Mouse (Mus musculus) kidney, adult 11 months (tissue): ENCODE data around the gene Ndufc2.

Experiments
- DNase-seq: peaks from one replicate; pipeline ENCODE4 v3.0.0; 2022

The Ndufc2 gene

DNA sequence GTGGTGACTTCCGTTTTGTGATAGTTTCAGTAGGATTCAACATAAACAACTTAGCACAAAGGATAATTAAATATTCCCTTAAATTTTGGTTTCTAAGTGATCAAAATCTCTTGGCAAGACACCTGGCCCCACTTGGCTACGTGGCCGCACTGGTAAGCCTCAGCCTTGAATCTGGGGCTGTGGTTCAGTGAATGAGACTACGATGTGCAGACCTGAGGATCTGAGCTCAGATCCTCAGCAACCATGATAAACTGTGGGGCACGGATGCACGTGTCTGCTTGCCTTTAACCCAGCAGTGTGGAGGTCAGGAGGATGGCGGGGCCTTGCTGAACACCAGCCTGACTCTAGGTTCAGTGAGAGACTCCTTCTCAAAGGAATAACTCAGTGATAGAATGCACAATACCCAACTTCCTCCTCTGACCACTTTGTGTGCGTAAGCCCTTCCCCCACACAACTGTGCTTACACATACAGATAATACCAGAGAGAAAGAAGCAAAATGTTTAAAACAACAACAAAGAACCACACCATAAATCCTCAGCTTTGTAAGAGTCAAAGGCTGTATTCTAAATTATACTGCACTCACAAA, 12.1 kb upstream of the Ndufc2 start:
- DNase-seq = no peak

DNA sequence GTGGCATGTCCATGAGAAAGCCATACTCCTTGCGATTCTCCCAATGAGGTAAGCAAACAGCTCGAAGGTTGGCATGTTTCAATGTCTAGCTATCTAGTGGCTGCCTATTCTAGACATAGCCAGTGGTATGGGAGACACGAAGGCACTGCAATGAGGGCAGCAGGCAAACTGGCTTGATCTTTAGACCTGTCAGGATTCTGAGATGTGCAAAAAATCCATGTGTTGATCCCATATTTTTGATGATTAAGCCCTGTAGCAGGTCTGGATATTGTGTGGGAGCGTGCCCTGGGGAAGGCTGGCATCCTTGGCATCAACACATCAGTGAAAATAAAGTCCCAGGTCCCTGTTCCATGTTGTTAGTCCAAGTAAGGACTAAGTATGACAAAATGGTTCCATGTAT, 11.3 kb upstream of the Ndufc2 start:
- DNase-seq = no peak

DNA sequence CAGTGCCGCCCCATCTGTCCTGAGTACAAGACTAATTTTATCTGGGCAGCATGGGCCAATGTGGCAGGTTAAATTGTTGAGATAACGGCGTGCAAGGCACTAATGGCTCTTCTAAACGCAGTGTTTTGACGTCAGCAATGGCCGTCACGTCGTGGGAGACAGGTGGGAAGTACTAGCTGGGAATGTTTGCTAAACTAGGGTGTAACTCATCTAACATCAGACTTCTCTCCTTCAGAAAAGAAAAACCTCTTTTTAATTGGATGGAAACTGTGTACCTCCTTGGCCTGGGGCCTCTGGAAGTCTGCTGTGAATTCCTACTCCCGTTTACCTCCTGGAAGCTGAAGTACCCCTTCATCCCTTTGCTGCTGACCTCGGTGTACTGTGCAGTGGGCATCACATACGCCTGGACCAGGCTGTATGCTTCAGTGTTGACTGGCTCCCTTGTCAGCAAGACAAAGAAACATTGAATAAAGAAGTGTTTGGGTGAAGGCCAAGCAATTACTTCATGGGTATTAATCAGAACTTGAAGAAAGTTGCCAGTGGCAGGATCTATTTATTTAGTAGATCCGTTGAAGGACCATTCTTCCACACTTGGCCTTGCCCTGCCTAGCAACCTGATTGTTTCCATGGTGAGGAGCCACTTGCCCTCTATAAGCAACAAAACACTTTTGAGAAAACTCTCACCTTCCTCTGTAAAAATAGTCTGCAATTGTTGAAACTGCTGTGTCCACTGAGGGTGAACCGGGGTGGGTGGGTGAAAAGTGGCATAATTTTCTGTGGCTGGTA, 8.3 kb upstream of the Ndufc2 start:
- DNase-seq = no peak

DNA sequence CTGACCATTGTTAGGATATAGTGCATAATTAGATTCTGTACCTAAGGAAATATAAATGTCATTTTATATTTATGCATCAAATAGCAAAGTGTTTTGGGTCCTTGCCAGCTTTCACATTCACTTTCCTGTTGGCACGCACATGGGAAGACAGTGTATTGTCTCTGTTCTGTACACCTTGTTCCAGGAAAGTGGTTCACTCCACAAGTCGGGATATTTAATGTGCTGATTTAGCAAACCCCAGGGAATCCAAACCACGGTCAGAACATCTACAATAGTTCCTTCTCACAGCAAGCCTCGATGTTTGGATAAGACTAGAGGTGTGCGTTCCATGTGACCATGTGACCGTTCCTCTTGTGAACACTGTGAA, 7.7 kb upstream of the Ndufc2 start:
- DNase-seq = no peak

DNA sequence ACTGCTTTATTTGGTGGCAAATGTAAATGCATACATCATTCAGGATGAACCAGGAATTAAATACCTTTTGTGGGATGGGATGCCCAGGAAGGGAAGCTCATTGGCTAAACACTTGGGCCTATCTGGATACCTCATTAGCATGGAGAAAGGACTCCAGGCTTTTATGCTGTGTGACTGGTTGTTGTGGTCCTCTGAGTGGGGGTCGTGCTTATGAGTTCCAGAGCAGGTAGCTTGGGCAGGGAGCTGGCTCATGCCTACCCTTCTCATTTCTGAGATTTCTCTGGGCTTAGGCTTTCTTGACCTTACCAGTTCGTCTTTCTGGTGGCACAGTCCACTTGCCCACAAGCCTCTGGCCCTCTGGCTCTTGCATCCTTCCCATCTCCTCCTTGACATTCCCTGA, 5.4 kb upstream of the Ndufc2 start:
- DNase-seq = no peak

DNA sequence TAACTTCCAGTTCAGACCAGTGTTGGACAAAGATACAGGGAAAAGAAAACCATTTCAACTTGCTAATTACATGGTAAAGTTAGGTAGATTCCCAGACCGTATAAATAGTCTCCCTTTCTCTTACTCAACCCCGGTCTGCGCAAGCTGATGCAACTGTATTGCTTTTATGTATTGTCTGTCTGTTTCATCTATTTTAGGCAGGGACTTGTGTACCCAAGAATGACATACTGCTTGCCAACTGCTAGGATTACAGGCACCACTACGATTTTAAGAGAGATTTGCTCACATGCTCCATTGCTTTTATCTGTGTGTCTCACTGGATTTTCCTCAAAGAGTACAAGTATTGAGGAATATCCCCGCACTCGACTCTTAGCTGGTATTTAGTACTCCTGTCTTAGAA, 860 bp upstream of the Ndufc2 start:
- no peak for DNase-seq

DNA sequence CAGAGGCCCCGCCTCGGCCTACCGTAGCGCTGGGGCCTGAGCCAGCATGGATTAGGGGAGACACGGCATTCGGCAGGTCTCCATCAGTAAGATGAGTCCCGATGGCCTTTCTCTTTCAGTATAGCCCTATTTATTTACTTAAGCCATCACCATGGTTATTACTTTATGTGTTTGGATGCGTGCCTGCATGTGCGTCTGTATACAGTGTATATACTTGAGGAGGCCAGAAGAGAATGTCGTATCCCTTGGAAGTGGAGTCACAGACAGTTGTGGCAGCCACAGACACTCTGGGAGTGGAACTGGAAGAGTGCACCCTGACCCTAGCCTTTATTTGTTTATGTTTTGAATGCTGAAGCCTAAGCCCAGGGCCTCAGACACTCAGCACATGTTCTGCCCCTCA, 7.3 kb downstream of the Ndufc2 start:
- no peak for DNase-seq

DNA sequence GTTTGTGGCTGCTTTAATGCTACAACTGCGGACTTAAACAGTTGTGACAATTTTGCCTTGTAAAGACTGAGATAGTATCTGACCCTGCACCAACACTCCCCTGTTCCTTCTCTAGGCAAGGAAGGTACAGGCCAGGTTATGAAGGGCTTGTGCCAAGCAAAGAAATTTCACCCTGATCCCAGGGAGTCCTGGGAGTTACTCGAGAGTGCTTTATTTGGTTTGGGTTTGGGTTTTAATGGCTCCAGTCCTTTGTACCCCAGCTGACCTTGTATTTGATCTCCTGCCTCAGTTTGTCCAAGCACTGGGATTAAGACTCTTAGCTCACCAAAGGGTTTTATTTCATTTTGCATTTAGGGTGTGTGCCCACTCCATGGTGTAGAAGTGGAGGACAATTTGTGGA, 11.3 kb downstream of the Ndufc2 start:
- DNase-seq = no peak

DNA sequence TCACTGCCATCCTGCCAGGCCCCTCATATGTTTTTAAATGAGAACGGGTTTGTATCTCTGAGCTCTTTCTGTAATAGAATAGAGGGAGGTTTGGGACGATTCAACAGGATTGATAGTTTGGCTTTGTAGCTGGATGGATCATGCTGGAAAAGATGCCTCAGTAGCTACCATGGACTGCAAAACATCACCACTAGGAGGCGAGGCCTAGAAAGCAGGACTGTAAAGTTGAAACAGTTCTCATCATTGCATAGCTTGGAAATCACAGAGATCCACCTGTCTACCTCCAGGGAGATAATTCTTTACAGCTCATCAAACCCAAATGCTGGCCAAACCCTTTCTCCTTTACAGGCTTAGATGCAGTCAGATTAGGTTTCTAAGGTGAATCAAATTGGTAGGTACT, 11.8 kb downstream of the Ndufc2 start:
- no peak for DNase-seq

DNA sequence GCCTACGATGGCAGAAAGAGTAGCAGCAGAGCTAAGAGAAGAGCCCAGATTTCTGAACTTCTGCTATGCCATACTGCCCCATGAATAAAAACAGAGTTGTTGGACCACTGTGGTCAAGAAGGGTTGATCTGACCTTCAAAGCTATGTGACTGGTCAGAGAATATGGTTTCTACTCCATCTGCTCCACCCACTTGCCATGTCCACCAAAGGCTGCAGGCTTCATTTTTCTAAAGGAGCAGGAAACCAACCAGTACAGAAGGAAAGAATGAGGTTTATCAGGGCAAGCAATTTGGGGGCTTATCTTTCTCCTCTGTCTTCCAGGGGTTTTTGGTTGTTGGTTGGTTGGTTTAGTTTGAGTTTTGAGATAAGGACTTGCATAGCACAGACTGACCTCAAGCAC, 14.2 kb downstream of the Ndufc2 start:
- DNase-seq = no peak

DNA sequence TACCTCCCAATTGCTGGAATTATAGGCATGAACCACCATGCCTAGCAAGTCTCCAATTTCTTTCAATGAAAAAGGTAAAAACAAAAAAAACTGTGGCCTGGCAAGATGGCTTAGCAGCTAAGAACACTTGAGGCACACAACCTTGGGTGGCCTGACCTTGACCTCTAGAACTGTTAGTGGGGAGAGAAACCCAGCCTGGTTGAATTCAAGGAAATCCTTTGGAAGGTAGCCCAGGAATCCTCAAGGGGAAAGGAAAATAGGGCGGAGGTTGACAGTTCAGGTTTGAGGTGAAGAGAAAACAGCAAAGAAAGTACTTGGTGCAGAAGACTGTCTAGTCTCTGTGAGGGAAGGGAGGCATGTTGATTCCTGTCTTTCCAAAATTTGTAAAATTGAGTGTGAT, 14.6 kb downstream of the Ndufc2 start:
- peak; percentile 51 for DNase-seq

DNA sequence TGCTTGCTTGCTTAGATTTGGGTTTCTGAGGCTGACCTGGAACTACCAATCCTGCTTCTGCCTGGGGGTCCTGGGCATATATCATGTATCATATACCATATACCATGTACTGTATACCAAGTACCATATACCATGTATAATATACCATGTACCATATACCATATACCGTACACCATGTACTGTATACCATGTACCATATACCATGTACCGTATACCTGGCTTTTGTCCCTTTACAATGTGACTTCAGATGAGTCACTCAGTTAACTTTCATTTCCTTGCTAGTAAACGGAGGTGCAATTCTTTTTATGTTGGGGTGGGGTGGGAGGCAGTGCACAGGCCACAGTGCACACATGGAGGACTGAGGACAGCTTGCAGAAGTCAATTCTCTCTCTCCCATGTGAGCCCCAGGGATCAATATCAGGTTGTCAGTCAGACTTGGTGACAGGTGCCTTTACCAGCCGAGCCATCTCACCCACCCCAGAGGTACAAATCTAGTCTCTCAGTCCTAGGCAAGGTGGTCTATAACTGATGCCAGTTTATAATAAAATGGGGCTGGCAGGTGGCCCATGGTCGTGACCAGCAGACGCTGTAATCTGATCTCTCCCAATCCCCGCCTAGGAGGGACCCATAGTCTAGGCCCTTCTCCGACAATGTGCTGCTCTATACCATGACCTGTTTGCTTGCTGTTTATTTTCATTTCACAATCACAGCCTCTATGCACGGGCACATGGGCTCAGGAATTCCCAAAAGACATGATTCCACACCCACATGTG, 15.3 kb downstream of the Ndufc2 start:
- no peak for DNase-seq

DNA sequence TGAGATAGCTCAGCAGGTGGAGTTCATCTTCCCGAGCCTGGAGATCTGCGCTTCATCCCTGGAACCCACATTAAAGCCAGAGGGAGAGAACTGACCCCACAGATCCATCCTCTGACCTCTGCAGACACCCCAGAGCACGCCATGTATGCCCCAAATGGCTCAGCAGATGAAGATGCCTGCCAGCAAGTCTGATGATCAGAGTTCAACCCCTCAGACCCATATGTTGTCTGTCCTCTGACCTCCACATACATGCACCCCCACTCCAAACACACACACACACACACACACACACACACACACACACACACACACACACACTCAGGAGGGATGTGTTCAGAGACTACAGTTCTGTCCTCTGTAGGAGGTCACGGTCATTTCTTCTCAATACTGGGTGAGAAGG, 16.7 kb downstream of the Ndufc2 start:
- no peak for DNase-seq

DNA sequence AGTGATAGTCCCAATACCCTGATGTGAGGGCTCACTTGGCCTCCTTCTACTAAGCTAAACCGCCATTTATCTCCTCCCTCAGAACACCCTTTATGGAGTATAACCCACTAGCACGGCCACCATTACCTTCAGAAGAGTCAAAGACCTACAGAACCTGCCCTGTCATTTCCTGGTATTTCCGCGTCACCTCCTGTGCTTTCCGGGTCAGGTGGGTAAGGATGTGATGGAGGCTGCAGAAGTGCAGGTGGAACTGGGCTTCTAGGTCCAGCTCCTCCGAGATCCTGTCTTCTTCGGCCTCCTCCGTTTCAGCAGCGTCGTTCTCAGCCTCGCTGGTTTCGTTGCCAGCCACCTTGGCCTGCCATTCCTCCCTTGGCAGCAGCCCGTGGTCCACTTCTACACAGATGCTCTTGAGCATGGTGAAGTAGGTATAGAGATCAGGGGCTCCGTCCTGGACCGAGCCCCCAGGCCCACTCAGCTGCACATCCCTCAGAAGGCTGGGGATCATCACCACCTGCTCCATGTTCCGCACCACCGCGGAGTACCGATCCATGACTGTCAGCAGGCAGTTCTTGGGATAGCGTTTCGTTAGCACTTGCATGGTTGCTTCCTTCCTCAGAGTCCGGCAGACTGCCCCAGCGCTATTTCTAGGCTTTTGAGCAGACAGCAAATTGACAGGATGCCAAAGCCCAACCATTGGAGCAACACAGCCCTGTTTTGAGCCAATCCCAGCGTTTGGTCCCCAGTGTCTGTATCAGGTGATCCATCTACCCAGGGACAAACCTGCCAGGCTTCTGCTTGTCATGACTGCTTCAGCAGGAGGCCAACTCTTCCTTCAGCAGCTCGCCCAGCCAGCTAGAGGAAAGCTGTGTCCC, 17.3 kb downstream of the Ndufc2 start, which contains the start of gene Thrsp:
Gene Thrsp (minus strand): TSS at position 825 of the 872 bp plus-strand sequence.
- peak; percentile 85 for DNase-seq

DNA sequence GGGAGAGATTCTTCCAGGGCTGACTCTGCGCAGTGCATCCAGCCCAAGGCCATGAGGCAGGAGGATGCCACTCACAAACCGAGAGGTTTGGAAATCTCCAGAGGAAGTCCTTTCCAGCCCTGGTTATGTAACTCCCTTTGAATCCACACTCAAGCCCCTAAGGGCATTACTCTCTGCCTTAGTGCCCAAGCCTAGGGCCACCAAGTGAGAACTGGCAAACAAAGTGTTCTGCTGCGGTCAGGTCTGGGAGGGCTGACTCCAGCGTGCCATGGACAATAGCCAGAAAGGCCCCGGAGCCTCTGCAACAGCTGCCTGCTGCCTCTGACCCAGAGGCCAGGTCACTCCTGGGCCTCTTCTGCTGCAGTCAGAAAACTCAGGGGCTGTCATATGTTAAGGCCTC, 18.9 kb downstream of the Ndufc2 start:
- DNase-seq = peak; percentile 37

DNA sequence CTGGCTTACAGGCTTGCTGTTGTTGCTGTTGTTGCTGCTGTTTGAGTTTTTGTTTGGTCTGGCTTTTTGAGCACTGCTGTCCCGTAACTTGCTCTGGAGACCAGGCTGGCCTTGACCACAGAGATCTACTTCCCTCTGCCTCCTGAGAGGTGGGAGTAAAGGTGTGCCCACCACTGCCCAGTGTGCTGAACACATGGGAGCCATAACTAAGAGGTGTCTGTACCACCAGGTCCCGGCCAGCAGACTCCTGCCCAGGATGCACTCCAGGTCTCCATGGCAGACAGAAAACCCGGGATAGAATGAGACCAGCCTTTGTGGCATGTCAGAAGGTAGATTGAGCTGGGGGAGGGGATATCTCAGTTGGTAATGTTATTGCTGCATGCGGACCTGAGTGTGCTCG, 19.4 kb downstream of the Ndufc2 start:
- no peak for DNase-seq

DNA sequence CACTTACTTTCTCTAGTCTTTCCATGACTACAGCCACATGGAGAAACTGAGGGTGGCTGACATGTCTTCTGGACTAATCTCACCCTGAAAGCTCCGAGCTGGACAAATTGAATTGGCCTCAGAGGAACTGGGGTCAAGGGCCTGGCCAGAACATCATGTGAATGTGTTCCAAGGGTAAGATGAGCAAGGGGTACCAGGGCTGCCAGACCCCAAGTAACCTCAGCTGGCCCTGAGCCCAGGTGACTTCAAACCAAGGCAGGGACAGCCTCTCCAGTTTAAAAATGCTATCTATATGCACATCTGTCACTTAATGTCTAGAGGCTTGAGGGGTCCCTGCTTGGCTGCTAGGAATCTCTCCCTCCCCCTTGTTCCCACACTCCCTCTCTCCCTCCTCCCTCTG, 20.6 kb downstream of the Ndufc2 start:
- no peak for DNase-seq

DNA sequence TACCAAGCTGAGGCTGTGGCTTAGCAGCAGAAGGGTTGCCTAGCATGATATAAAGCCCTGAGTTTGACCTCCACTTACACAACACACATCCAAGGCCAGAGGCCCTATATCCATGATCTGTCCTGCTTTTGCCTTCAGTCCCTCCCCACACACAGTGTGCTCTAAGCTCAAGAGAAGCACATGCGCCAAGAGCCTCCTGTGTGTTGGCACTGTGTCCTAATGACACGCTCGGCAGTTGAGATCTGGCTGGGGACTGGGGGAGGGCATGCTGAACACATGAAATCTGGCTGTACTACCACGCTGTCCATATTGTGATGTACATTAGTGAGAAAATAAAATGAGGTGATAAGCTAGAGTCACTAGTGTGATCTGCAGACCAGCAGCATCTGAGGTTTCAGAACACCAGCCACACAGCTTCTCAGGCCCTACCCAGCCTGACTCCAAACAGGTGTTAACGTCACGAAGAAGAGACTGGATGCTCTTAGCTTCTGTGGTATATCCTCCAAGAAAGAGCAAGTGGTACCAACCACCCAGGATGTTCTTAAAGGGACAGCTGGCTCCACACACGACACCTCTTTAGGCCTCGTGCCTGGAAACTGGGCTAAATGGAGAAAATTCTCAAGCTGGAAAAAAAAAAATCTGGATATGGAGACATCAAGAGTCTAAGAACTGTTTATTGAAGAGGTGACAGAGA, 21.3 kb downstream of the Ndufc2 start:
- DNase-seq = no peak

DNA sequence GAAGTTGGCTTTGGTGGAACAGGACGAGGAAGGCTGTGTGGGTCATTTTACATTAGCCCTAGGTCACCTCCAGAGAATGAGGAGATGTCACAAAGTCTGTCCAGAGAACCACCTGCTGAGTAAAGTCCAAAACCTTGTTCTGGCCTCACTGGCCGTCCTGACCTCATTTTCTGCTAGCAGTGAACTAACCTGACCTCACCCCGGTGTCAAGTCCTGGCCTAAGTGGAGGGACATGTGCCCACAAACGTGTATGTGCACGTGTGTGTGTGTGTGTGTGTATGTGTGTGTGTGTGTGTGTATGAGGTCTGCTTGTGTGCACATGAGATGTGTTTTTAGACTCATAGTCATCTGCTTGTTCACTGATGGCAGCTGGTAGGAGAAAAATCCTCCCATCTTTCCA, 24.0 kb downstream of the Ndufc2 start:
- DNase-seq = peak; percentile 70

DNA sequence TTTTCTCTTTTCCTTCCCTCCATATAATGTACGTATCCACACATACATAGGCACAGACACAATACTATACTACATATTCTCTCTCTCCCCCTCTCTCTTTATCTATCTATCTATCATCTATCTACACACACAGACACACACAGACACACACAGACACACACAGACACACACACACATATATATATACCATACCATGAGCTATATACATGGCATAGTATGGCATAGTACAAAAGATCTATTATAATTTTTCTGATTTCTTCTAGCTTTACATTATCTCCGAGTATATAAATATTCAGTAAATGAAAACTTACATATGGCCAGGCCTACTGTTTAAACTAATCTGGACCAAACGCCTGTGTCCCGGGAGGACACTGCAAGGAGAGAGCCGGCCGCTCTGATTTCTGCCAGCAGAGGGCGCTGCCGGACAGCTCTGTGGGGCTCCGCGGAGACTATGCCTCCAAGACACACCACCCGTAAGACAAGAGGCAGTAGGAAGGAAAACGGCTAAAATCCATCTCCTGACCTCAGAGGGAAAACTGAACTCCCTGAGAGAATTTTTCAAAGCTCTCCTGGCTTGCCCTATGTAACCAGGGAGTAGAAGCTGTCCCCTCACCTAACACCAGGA, 24.9 kb downstream of the Ndufc2 start:
- peak; percentile 77 for DNase-seq

DNA sequence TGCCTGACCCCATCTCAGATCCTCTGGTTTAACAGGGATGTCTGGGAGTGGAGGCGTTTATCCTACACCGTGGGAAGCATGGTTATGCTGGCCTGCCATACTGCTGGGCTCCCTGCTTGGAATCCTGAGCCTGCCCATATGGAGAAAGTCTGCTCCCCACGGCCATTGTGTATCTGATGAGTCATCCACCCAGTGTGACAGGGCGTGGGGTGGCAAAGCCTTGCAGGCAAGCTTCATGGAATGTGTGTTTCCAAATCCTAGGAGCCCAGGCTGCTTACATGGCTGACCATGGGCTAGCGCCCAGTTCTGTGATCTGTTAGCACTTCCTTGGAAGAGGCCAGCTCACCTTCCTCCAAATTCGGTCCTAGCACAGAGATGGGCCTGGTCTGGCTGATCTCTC, 26.8 kb downstream of the Ndufc2 start:
- DNase-seq = no peak

DNA sequence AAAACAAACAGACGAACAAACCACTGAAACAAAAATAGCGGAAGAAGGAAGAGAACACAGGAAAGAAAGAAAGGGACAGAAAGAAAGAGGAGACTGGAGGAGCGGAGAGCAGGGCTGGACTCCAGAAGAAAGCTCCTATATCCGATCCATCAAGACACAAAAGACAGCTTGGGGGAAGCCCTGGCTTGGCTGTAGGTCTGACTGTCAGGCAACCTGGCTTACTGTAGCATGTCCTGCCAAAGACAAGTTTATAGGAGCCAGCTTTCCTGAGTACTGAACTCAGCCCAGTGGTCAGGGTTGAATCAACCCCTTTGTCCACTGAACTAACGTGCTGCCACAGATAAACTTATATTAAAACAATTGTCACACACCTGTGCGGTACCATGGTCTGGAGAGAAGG, 27.5 kb downstream of the Ndufc2 start:
- no peak for DNase-seq
